Comparison of ENCODE assay signal across 10 mouse cellular contexts in the genomic region with DNA sequence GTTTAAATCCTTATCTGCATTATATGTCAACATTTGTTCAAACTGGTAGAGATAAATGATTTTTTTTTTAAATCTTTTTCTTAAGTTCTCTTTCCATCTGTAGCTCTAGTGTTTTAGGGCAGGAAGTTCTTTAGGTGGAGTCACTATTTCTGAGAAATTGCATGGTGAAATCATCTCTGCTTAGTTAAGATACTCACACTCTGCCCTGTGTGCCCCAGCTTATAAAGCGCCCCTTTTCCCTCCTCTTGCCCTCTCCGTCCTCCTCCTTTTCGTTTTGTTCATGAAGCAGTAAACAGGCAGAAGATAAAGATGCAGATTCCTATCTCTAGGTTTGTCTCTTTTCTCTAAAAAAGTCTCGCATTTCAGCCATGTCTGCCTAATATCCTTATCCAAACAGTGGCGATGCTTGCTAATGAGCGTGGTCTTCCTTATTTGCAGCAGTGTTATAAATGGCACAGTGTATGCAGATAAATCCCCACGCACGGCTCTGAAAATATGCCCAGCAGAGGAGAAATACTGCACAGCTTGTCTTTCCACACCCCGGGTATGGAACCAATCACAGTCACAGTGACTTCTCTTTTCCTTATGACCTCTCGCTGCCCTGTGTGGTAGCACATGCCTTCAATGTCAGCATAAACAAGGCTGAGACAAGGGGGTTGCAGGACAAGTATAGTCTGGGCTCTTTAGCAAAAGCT.
DNase-seq lines count a peak whose midpoint lies in the region; ATAC-seq and TF ChIP-seq lines count a peak whose summit lies in the region.
"Had no signal": no experiment of that assay in that cellular context is flagged by ENCODE, and none has a peak within 500 bp of the region (broad histone marks: within the 10 kb centered on the region; RNA-seq: fewer than 3 reads in every experiment).

No protein-coding gene starts in this region.

- intact Hi-C loops in heart, adult 2 months (cut with DNase I), result no loop called here

- TF ChIP-seq POLR2A in heart, adult 2 months (IDR thresholded peaks at IDR 0.05; ENCODE audit: insufficient read depth, low read depth, low read length), result no peak

- DNase-seq in heart, postnatal 0 days (ENCODE audit: low spot score), result peak; percentile 12
- DNase-seq in heart, adult 2 months, result no peak
- DNase-seq in embryonic facial prominence, embryonic 14.5 days (ENCODE audit: low spot score), result peak; percentile 31
- DNase-seq in layer of hippocampus, adult 9-11 months, result peak; percentile 43
- no peak for DNase-seq in thymus, postnatal 0 days (ENCODE audit: low spot score)
- no peak for DNase-seq in spleen, adult 12 weeks (ENCODE audit: low spot score)
- DNase-seq in cerebellum, adult 18-20 months, result no peak

- no peaks in the 10 kb centered on the region for H3K4me1 ChIP-seq in heart, postnatal 0 days (ENCODE audit: control insufficient read depth, insufficient read depth)
- H3K4me1 ChIP-seq in heart, adult 2 months (ENCODE audit: control insufficient read depth, insufficient read depth, low read length), result no peaks in the 10 kb centered on the region
- H3K4me1 ChIP-seq in embryonic facial prominence, embryonic 14.5 days (ENCODE audit: control insufficient read depth, insufficient read depth, low read length), result peaks cover 12% of the 10 kb centered on the region
- peaks cover 19% of the 10 kb centered on the region for H3K4me1 ChIP-seq in neural tube, embryonic 12.5 days
- H3K4me1 ChIP-seq: megakaryocyte, embryonic 14.5 days had no signal

- H3K27me3 ChIP-seq in heart, postnatal 0 days (ENCODE audit: control insufficient read depth, insufficient read depth, low read length), result no peaks in the 10 kb centered on the region
- no peaks in the 10 kb centered on the region for H3K27me3 ChIP-seq in heart, adult 2 months (ENCODE audit: control insufficient read depth, insufficient read depth, low read length)
- H3K27me3 ChIP-seq in embryonic facial prominence, embryonic 14.5 days (replicated peaks; ENCODE audit: control insufficient read depth, insufficient read depth, low read length), result no peaks in the 10 kb centered on the region
- no peaks in the 10 kb centered on the region for H3K27me3 ChIP-seq in neural tube, embryonic 12.5 days (replicated peaks)

- no peak overlapping the region for H3K27ac ChIP-seq in heart, postnatal 0 days (ENCODE audit: low read depth)
- no peak overlapping the region for H3K27ac ChIP-seq in heart, adult 2 months
- no peak overlapping the region for H3K27ac ChIP-seq in embryonic facial prominence, embryonic 14.5 days (replicated peaks; ENCODE audit: low read depth, low read length)
- peak overlapping the region; percentile 76; the same call in 1 of the 2 replicates for H3K27ac ChIP-seq in neural tube, embryonic 12.5 days

- TF ChIP-seq EP300 in heart, postnatal 0 days (IDR thresholded peaks at IDR 0.05; ENCODE audit: low read depth), result no peak
- TF ChIP-seq EP300 in heart, adult 2 months (IDR thresholded peaks at IDR 0.05; ENCODE audit: insufficient read depth, low read depth, low read length), result no peak

- peak overlapping the region; percentile 34 for H3K4me3 ChIP-seq in heart, postnatal 0 days (ENCODE audit: low read depth, low read length)
- no peak overlapping the region for H3K4me3 ChIP-seq in heart, adult 2 months
- peak overlapping the region; percentile 32 for H3K4me3 ChIP-seq in embryonic facial prominence, embryonic 14.5 days (ENCODE audit: low read depth, low read length)
- H3K4me3 ChIP-seq in neural tube, embryonic 12.5 days, result 0 out of 2 replicates have a peak overlapping the region, but pooled peaks have one; percentile 18
- H3K4me3 ChIP-seq: erythroblast, embryonic 14.5 days; megakaryocyte, embryonic 14.5 days had no signal

- 0 out of 2 replicates have a peak, but pooled peaks have one; percentile 49 for ATAC-seq in heart, postnatal 0 days (ENCODE audit: insufficient read depth, low read depth)
- ATAC-seq in embryonic facial prominence, embryonic 14.5 days (ENCODE audit: low read depth), result no peak
- ATAC-seq in neural tube, embryonic 12.5 days (ENCODE audit: low FRiP score, low read depth), result peak; percentile 9; the same call in 1 of the 2 replicates

- H3K9me3 ChIP-seq in heart, postnatal 0 days (replicated peaks; ENCODE audit: control insufficient read depth, low read length), result no peaks in the 10 kb centered on the region
- no peaks in the 10 kb centered on the region for H3K9me3 ChIP-seq in embryonic facial prominence, embryonic 14.5 days (ENCODE audit: control insufficient read depth, low read length)
- no peaks in the 10 kb centered on the region for H3K9me3 ChIP-seq in neural tube, embryonic 12.5 days
- H3K9me3 ChIP-seq: megakaryocyte, embryonic 14.5 days had no signal

- no peaks in the 10 kb centered on the region for H3K79me2 ChIP-seq in heart, adult 2 months (replicated peaks; ENCODE audit: control insufficient read depth, insufficient read depth, low read length)

- no peak overlapping the region for H3K9ac ChIP-seq in heart, postnatal 0 days (replicated peaks; ENCODE audit: low read depth, low read length)
- no peak overlapping the region for H3K9ac ChIP-seq in heart, adult 2 months (ENCODE audit: low read depth, low read length)
- H3K9ac ChIP-seq in embryonic facial prominence, embryonic 14.5 days (ENCODE audit: low read depth, low read length), result peak overlapping the region; percentile 28; the same call in 1 of the 2 replicates
- H3K9ac ChIP-seq in neural tube, embryonic 12.5 days, result 0 out of 2 replicates have a peak overlapping the region, but pooled peaks have one; percentile 29

- TF ChIP-seq CTCF in heart, postnatal 0 days (IDR thresholded peaks at IDR 0.05; ENCODE audit: low read depth), result no peak
- TF ChIP-seq CTCF in heart, adult 2 months (IDR thresholded peaks at IDR 0.05), result no peak

- no peaks in the 10 kb centered on the region for H3K36me3 ChIP-seq in heart, postnatal 0 days (replicated peaks; ENCODE audit: control insufficient read depth, insufficient read depth, low read length)
- no peaks in the 10 kb centered on the region for H3K36me3 ChIP-seq in heart, adult 2 months (ENCODE audit: control insufficient read depth, insufficient read depth, low read length)
- no peaks in the 10 kb centered on the region for H3K36me3 ChIP-seq in embryonic facial prominence, embryonic 14.5 days (ENCODE audit: control insufficient read depth, insufficient read depth, low read length)
- no peaks in the 10 kb centered on the region for H3K36me3 ChIP-seq in neural tube, embryonic 12.5 days

- H3K4me2 ChIP-seq in heart, postnatal 0 days (ENCODE audit: low read depth, low read length), result peak overlapping the region; percentile 73
- H3K4me2 ChIP-seq in embryonic facial prominence, embryonic 14.5 days (ENCODE audit: low read depth, low read length), result peak overlapping the region; percentile 71
- H3K4me2 ChIP-seq in neural tube, embryonic 12.5 days (replicated peaks), result peak overlapping the region; percentile 58

- WGBS in heart, postnatal 0 days, result 8% methylated on average over 10 of the region's 10 CpGs
- WGBS in heart, adult 2 months, result 10% methylated on average over 10 of the region's 10 CpGs
- WGBS in embryonic facial prominence, embryonic 14.5 days, result 12% methylated on average over 10 of the region's 10 CpGs
- 9% methylated on average over 10 of the region's 10 CpGs for WGBS in neural tube, embryonic 12.5 days

Comparison
In these comparisons a context has a peak if more than half of its experiments do, and no peak if none do; other contexts are left out.
1. DNase-seq: peak in heart, postnatal 0 days (single experiment), embryonic facial prominence, embryonic 14.5 days (single experiment) and layer of hippocampus, adult 9-11 months (single experiment); none in heart, adult 2 months (0 of 2), thymus, postnatal 0 days (single experiment), spleen, adult 12 weeks (single experiment) and cerebellum, adult 18-20 months (0 of 2).
2. H3K9ac ChIP-seq: peak in embryonic facial prominence, embryonic 14.5 days (single experiment) and neural tube, embryonic 12.5 days (single experiment); none in heart, postnatal 0 days (single experiment) and heart, adult 2 months (single experiment).
3. Peak in every context shown above with its lines, with median percentiles within 50 percentile points of each other: H3K4me2 ChIP-seq.